Mouse (Mus musculus): ENCODE measurements around the gene Gm20388.

- no peak for TF ChIP-seq CTCF (IDR thresholded peaks at IDR 0.05; ENCODE audit: low read depth)
- no peak for TF ChIP-seq EP300 (optimal IDR thresholded peaks at IDR 0.05)
Measured at GRCm38 (mm10) chr8:120065611-120066010, 155.0 kb downstream of the Gm20388 start.
